Mouse (Mus musculus): ENCODE data around the gene Cdh13.

DNA sequence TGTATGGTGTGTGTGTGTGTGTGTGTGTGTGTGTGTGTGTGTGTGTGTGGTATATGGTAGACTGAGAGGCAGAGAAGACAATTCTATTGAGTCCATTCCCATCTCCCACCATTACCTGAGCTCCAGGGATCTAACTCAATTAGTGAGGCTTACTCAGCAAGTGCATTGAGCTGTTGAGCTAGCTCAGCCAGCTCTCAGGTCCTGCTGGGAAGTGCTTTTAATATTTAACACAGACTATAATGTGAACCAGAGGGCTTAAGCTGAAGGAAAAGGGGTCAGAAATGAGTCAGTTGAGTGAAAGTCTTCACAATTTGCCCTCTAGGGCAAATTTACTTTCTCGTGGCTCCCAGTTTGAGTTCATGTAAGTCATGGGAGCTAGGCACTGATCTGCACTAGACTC is 297.7 kb downstream of the Cdh13 start:
- TF ChIP-seq CTCF (IDR thresholded peaks at IDR 0.05; ENCODE audit: control insufficient read depth, insufficient read depth, insufficient read length) = no peak
- TF ChIP-seq MYOG (IDR thresholded peaks at IDR 0.05; ENCODE audit: control insufficient read depth, extremely low read depth, insufficient read length) = no peak
- no peak for TF ChIP-seq FOSL1 (IDR thresholded peaks at IDR 0.05; ENCODE audit: insufficient read depth, low read length, poor library complexity, severe bottlenecking)
- no peak for TF ChIP-seq USF1 (IDR thresholded peaks at IDR 0.05; ENCODE audit: low read depth)
- TF ChIP-seq CEBPB (IDR thresholded peaks at IDR 0.05; ENCODE audit: low read depth) = no peak
- TF ChIP-seq MAX (IDR thresholded peaks at IDR 0.05) = no peak
